Mouse (Mus musculus): ENCODE data around the gene Acsl5.

- TF ChIP-seq FLI1 (IDR thresholded peaks at IDR 0.05; ENCODE audit: low read length) (no peak), GATA1 (IDR thresholded peaks at IDR 0.05; ENCODE audit: borderline replicate concordance, low read length) (no peak)
Measured at GRCm38 (mm10) chr19:55236564-55236963, 15.2 kb upstream of the Acsl5 start.

Measured in megakaryocyte, embryonic 14.5 days (primary cell).